Mouse (Mus musculus) liver, embryonic 16.5 days (tissue): ENCODE measurements around the gene Vps13c. TPM values are rescaled to one million over a fixed set of nuclear protein-coding genes. Genes with fewer than 3 reads are reported as not detected.

Experiments used
- ATAC-seq: fragments of 200-750 bp; cut with Nextera tagmentation; 2 replicates; pipeline ENCODE4 v1.8.0; 2017; ENCODE audit warnings: low read depth, mild to moderate bottlenecking, moderate number of reproducible peaks, moderate library complexity
- H3K27ac ChIP-seq: fragments of 300-500 bp; sonication (generic); 2 replicates; pipeline ENCODE4 v1.5.1; 2014; ENCODE audit warnings: mild to moderate bottlenecking, low read length
- H3K27me3 ChIP-seq: fragments of 300-500 bp; sonication (generic); 2 replicates; pipeline ENCODE4 v1.6.1; 2014; ENCODE audit warnings: low read depth, low read length, mixed read lengths; ENCODE audit not compliant: control insufficient read depth, insufficient read depth
- H3K36me3 ChIP-seq: fragments of 300-500 bp; sonication (generic); 2 replicates; pipeline ENCODE4 v1.6.1; 2014; ENCODE audit warnings: mild to moderate bottlenecking; ENCODE audit not compliant: control insufficient read depth, insufficient read depth
- H3K4me1 ChIP-seq: fragments of 300-500 bp; sonication (generic); 2 replicates; pipeline ENCODE4 v1.6.1; 2014; ENCODE audit warnings: low read depth, low read length, mixed read lengths; ENCODE audit not compliant: control insufficient read depth
- H3K4me2 ChIP-seq: fragments of 300-500 bp; sonication (generic); 2 replicates; pipeline ENCODE4 v1.6.1; 2014; ENCODE audit warnings: low read depth, low read length, mixed read lengths
- H3K4me3 ChIP-seq: fragments of 300-500 bp; sonication (generic); 2 replicates; pipeline ENCODE4 v1.5.1; 2014; ENCODE audit warnings: low read depth, mild to moderate bottlenecking, low read length
- H3K9ac ChIP-seq: fragments of 300-500 bp; sonication (generic); 2 replicates; pipeline ENCODE4 v1.6.1; 2014; ENCODE audit warnings: low read depth, low read length
- H3K9me3 ChIP-seq: fragments of 300-500 bp; sonication (generic); replicated peaks from 2 replicates; pipeline ENCODE4 v1.6.1; 2016; ENCODE audit warnings: low read length; ENCODE audit not compliant: control insufficient read depth
- WGBS: fragments of 180-500 bp; shearing (Covaris S2); extraction: QIAGEN DNeasy Blood & Tissue Kit; methylation state at CpG from one replicate; pipeline ENCODE4 v1.1.7; 2014; ENCODE audit not compliant: insufficient replicate concordance; 5-methylcytosine and 5-hydroxymethylcytosine counted together
- polyA plus RNA-seq: library from polyadenylated mRNA; unstranded; fragments of >200 nt; fragmentation: Nextera tagmentation; extraction: Ambion mirVana; gene quantifications from 2 replicates; pipeline ENCODE4 v1.2.1, GENCODE M21; 2015

Gene Vps13c
- polyA plus RNA-seq, 1 experiment from 2014 or later = 4.4 TPM

GRCm38 (mm10) chr9:68006566-68006965, 166.4 kb downstream of the Vps13c start:
- no peak for ATAC-seq
- WGBS = 75% methylated on average over 7 of the region's 7 CpGs
- no peak overlapping the region for H3K4me3 ChIP-seq
- H3K4me2 ChIP-seq = no peak overlapping the region
- H3K4me1 ChIP-seq = no peaks in the 10 kb centered on the region
- H3K27ac ChIP-seq = no peak overlapping the region
- H3K36me3 ChIP-seq = no peaks in the 10 kb centered on the region
- no peaks in the 10 kb centered on the region for H3K9me3 ChIP-seq
- H3K27me3 ChIP-seq = no peaks in the 10 kb centered on the region
- H3K9ac ChIP-seq = no peak overlapping the region

- H3K4me1 ChIP-seq = no peaks in the 10 kb centered on the region
- no peaks in the 10 kb centered on the region for H3K9me3 ChIP-seq
- no peak overlapping the region for H3K27ac ChIP-seq
- ATAC-seq = no peak
- H3K27me3 ChIP-seq = no peaks in the 10 kb centered on the region
- no peak overlapping the region for H3K9ac ChIP-seq
- H3K36me3 ChIP-seq = no peaks in the 10 kb centered on the region
- 6% methylated on average over 11 of the region's 11 CpGs for WGBS
- H3K4me2 ChIP-seq = no peak overlapping the region
- H3K4me3 ChIP-seq = no peak overlapping the region
Measured at GRCm38 (mm10) chr9:68014991-68015396, 174.8 kb downstream of the Vps13c start.

- no peak overlapping the region for H3K4me2 ChIP-seq
- H3K27me3 ChIP-seq = no peaks in the 10 kb centered on the region
- no peak overlapping the region for H3K4me3 ChIP-seq
- H3K4me1 ChIP-seq = no peaks in the 10 kb centered on the region
- H3K9ac ChIP-seq = no peak overlapping the region
- 34% methylated on average over 5 of the region's 5 CpGs for WGBS
- ATAC-seq = no peak
- no peak overlapping the region for H3K27ac ChIP-seq
- no peaks in the 10 kb centered on the region for H3K36me3 ChIP-seq
- H3K9me3 ChIP-seq = no peaks in the 10 kb centered on the region
Measured at GRCm38 (mm10) chr9:68016255-68016954, 176.2 kb downstream of the Vps13c start.

GRCm38 (mm10) chr9:68020776-68021365, 180.7 kb downstream of the Vps13c start:
- no peak overlapping the region for H3K4me3 ChIP-seq
- H3K4me1 ChIP-seq = no peaks in the 10 kb centered on the region
- H3K4me2 ChIP-seq = no peak overlapping the region
- H3K9me3 ChIP-seq = no peaks in the 10 kb centered on the region
- no peak overlapping the region for H3K27ac ChIP-seq
- H3K36me3 ChIP-seq = no peaks in the 10 kb centered on the region
- no peak for ATAC-seq
- 47% methylated on average over 8 of the region's 8 CpGs for WGBS
- no peak overlapping the region for H3K9ac ChIP-seq
- no peaks in the 10 kb centered on the region for H3K27me3 ChIP-seq

- Histone ChIP-seq H3K36me3 (no peaks in the 10 kb centered on the region), H3K27ac (no peak overlapping the region), H3K9ac (no peak overlapping the region), H3K4me1 (no peaks in the 10 kb centered on the region), H3K4me3 (no peak overlapping the region), H3K9me3 (no peaks in the 10 kb centered on the region), H3K4me2 (no peak overlapping the region), H3K27me3 (no peaks in the 10 kb centered on the region)
- WGBS = 64% methylated on average over 9 of the region's 9 CpGs
- no peak for ATAC-seq
Measured at GRCm38 (mm10) chr9:68022311-68023043, 182.3 kb downstream of the Vps13c start.

- Histone ChIP-seq H3K4me3 (no peak overlapping the region), H3K36me3 (no peaks in the 10 kb centered on the region), H3K27ac (no peak overlapping the region), H3K4me2 (no peak overlapping the region), H3K9me3 (no peaks in the 10 kb centered on the region), H3K9ac (no peak overlapping the region), H3K27me3 (no peaks in the 10 kb centered on the region), H3K4me1 (no peaks in the 10 kb centered on the region)
- WGBS = 35% methylated on average over 4 of the region's 4 CpGs
- no peak for ATAC-seq
Measured at GRCm38 (mm10) chr9:68028631-68029030, 188.4 kb downstream of the Vps13c start.

GRCm38 (mm10) chr9:68033771-68034170, 193.6 kb downstream of the Vps13c start:
- no peaks in the 10 kb centered on the region for H3K9me3 ChIP-seq
- 45% methylated on average over 5 of the region's 5 CpGs for WGBS
- no peaks in the 10 kb centered on the region for H3K4me1 ChIP-seq
- no peak overlapping the region for H3K9ac ChIP-seq
- H3K27ac ChIP-seq = no peak overlapping the region
- no peak overlapping the region for H3K4me3 ChIP-seq
- no peaks in the 10 kb centered on the region for H3K27me3 ChIP-seq
- no peak overlapping the region for H3K4me2 ChIP-seq
- no peaks in the 10 kb centered on the region for H3K36me3 ChIP-seq
- ATAC-seq = no peak
